Mouse (Mus musculus) limb, embryonic 15.5 days (tissue): ENCODE measurements around the gene Abca1. TPM values are rescaled to one million over a fixed set of nuclear protein-coding genes. Genes with fewer than 3 reads are reported as not detected.

Source experiments
- ATAC-seq: fragments of 200-750 bp; cut with Nextera tagmentation; 2 replicates; pipeline ENCODE4 v1.8.0; 2017; ENCODE audit warnings: low read depth, moderate TSS enrichment; ENCODE audit not compliant: insufficient number of reproducible peaks, low FRiP score, low TSS enrichment
- H3K27ac ChIP-seq: fragments of 300-500 bp; sonication (generic); 2 replicates; pipeline ENCODE4 v1.5.1; 2015; ENCODE audit warnings: moderate library complexity, mild to moderate bottlenecking, inconsistent platforms
- H3K27me3 ChIP-seq: fragments of 300-500 bp; sonication (generic); 2 replicates; pipeline ENCODE4 v1.6.1; 2015; ENCODE audit warnings: inconsistent platforms
- H3K36me3 ChIP-seq: fragments of 300-500 bp; sonication (generic); 2 replicates; pipeline ENCODE4 v1.6.1; 2015; ENCODE audit warnings: inconsistent platforms
- H3K4me1 ChIP-seq: fragments of 300-500 bp; sonication (generic); 2 replicates; pipeline ENCODE4 v1.6.1; 2015; ENCODE audit warnings: inconsistent platforms
- H3K4me2 ChIP-seq: fragments of 300-500 bp; sonication (generic); 2 replicates; pipeline ENCODE4 v1.6.1; 2015; ENCODE audit warnings: mild to moderate bottlenecking, inconsistent platforms
- H3K4me3 ChIP-seq: fragments of 300-500 bp; sonication (generic); 2 replicates; pipeline ENCODE4 v1.5.1; 2015; ENCODE audit warnings: mild to moderate bottlenecking, inconsistent platforms
- H3K9ac ChIP-seq: fragments of 300-500 bp; sonication (generic); 2 replicates; pipeline ENCODE4 v1.6.1; 2015; ENCODE audit warnings: inconsistent platforms
- H3K9me3 ChIP-seq: fragments of 300-500 bp; sonication (generic); 2 replicates; pipeline ENCODE4 v1.6.1; 2016; ENCODE audit warnings: inconsistent platforms
- WGBS: fragments of 180-500 bp; shearing (Covaris S2); methylation state at CpG from one replicate; pipeline ENCODE4 v1.1.7; 2015; 5-methylcytosine and 5-hydroxymethylcytosine counted together
- polyA plus RNA-seq: library from polyadenylated mRNA; unstranded; fragments of >200 nt; fragmentation: Nextera tagmentation; extraction: Ambion mirVana; gene quantifications from 2 replicates; pipeline ENCODE4 v1.2.1, GENCODE M21; 2015

Gene Abca1
- 6.7 and 8.3 TPM in 2 replicates for polyA plus RNA-seq

DNA sequence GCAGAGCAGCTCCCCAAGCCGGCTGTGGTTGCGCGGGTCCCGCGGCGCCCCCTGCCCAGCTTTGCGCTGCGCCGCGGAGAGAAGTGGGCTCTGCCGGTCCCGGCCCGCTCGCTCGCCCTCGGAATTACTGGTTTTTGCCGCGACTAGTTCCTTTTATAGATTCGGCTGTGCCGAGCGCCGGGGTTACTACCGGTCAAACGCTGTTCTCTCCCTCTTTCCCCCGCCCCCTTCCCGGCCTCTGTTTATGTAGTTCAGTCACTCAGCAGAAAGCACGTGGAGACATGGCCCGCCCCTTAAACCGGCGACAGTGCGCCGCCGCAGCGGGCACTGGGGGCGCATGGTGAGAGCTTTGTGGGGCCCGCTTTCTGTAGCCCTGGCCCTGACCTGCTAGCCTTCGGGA lies at the start of gene Abca1:
Gene Abca1 (minus strand): TSS at position 129 of the 400 bp plus-strand sequence.
- H3K9ac ChIP-seq: peak within 1 kb of the TSS; percentile 48

DNA sequence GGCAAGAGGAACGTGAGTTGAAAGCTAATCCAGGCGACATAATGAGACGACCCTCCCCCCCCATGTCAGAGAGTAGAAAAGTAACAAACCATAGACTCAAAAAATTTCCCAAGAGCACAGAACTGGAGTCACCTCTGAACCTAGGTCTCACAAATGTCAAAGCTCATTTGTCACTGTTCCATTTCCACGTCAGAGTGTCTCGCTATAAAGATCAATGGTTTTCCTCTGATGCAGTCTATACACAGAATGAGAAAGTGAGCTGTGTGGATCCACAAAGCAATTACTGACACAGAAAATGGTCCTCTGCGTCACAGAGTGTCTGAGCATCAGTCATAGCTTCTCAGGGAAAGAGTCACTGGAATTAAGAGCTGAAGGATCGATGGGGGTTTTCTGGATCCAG lies 44.8 kb upstream of the Abca1 start:
- Histone ChIP-seq H3K27me3 (no peaks in the 10 kb centered on the region), H3K4me3 (no peak overlapping the region), H3K27ac (no peak overlapping the region), H3K36me3 (no peaks in the 10 kb centered on the region), H3K9me3 (no peaks in the 10 kb centered on the region), H3K4me2 (no peak overlapping the region), H3K9ac (no peak overlapping the region), H3K4me1 (no peaks in the 10 kb centered on the region)
- WGBS: 66% methylated on average over 7 of the region's 7 CpGs
- no peak for ATAC-seq

More for the DNA sequence above, at the start of gene Abca1:
- under 1% methylated on average over 36 of the region's 37 CpGs for WGBS
- Histone ChIP-seq H3K27me3 (no peaks in the 10 kb centered on the region), H3K36me3 (no peaks in the 10 kb centered on the region), H3K4me2 (peak within 1 kb of the TSS; percentile 81), H3K4me1 (peaks cover 16% of the 10 kb centered on the region), H3K9me3 (no peaks in the 10 kb centered on the region), H3K27ac (peak within 1 kb of the TSS; percentile 87), H3K4me3 (peak within 1 kb of the TSS; percentile 75)
- ATAC-seq: peak; percentile 93

DNA sequence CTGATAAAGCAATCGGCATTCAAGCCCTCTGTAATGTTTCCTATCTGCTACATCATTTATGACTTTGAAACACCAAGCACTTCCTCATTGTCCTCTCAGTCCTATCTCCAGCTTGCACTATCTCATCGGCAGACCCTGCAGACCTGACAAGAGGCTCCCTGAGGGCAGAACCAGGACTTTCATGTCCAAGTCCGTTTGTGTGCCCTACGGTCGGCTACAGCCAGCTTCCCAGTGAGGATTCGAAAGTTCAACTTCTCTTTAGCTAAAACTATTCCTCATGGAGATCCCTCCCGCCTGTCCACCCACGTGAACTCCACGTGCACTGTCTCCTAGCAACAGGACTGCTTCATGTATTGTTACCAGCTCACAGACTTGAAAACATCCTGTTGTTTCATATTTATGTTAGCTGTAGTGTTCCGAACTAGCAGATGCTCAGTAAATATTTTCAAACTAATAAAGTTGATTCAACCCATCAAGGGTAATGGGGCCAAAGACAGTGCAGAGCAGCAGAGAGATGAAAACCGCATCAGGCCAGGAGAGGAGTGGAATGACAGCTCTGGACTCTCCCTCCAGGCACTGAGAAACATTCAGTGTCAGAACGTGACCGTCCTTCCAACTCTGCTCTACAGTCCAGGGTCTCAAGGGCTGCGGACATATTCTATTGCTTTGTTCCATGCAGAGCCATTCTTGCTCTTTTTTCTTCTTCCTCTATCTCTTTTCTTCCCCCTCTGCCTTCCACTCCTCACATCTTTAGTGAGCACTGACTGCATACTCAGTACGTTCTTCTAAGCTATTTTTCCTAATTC lies 44.1 kb upstream of the Abca1 start:
- Histone ChIP-seq H3K9me3 (no peaks in the 10 kb centered on the region), H3K27me3 (no peaks in the 10 kb centered on the region), H3K4me1 (no peaks in the 10 kb centered on the region), H3K36me3 (no peaks in the 10 kb centered on the region), H3K4me2 (no peak overlapping the region), H3K9ac (no peak overlapping the region), H3K27ac (no peak overlapping the region), H3K4me3 (no peak overlapping the region)
- no peak for ATAC-seq
- WGBS: 75% methylated on average over 15 of the region's 15 CpGs

DNA sequence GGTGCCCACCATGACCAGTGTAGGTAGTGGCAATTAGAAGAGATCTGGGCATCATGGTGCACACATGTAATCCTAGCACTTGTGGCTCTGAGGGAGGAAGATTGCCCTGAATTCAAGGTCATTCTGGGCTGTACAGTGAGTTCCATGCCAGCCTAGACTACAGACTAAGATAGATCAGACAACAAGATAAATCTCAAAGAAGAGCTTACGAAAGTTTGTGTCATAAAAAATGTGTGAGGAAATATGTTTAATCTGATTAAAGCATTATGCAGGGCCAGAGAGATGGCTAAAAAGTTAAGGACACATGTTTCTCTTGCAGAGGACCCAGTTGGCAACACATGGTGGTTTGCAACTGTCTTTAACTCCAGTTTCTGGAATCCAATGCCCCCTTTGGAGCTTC lies 40.6 kb upstream of the Abca1 start:
- ATAC-seq: no peak
- Histone ChIP-seq H3K4me1 (peaks cover 10% of the 10 kb centered on the region), H3K9ac (no peak overlapping the region), H3K9me3 (no peaks in the 10 kb centered on the region), H3K27ac (no peak overlapping the region), H3K36me3 (no peaks in the 10 kb centered on the region), H3K27me3 (no peaks in the 10 kb centered on the region), H3K4me3 (no peak overlapping the region), H3K4me2 (no peak overlapping the region)
- 92% methylated on average over 1 of the region's 1 CpGs for WGBS

DNA sequence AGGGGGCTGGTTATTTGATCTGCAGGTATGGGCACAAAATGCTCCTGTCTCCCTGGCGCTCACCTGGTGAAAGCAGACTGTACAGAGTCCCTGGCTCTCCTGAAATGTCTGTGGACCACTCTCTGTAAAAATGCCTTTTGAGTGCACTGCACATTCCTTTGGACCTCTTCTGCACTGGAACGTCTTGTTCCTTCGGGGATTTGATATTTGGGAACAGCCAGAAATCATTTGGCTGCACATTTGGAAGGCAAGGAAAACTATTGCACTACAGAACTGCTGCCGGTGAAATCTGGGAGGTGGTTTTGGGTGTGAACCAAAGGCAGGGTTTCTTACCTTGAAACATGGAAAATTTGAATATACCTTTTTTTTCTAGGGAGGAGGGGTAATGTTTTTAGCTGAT lies 38.1 kb upstream of the Abca1 start:
- no peak overlapping the region for H3K9ac ChIP-seq
- 62% methylated on average over 4 of the region's 4 CpGs for WGBS
- H3K27me3 ChIP-seq: no peaks in the 10 kb centered on the region
- no peak for ATAC-seq
- H3K9me3 ChIP-seq: no peaks in the 10 kb centered on the region
- no peak overlapping the region for H3K4me2 ChIP-seq
- no peak overlapping the region for H3K4me3 ChIP-seq
- H3K27ac ChIP-seq: no peak overlapping the region
- H3K36me3 ChIP-seq: no peaks in the 10 kb centered on the region
- peaks cover 10% of the 10 kb centered on the region for H3K4me1 ChIP-seq

DNA sequence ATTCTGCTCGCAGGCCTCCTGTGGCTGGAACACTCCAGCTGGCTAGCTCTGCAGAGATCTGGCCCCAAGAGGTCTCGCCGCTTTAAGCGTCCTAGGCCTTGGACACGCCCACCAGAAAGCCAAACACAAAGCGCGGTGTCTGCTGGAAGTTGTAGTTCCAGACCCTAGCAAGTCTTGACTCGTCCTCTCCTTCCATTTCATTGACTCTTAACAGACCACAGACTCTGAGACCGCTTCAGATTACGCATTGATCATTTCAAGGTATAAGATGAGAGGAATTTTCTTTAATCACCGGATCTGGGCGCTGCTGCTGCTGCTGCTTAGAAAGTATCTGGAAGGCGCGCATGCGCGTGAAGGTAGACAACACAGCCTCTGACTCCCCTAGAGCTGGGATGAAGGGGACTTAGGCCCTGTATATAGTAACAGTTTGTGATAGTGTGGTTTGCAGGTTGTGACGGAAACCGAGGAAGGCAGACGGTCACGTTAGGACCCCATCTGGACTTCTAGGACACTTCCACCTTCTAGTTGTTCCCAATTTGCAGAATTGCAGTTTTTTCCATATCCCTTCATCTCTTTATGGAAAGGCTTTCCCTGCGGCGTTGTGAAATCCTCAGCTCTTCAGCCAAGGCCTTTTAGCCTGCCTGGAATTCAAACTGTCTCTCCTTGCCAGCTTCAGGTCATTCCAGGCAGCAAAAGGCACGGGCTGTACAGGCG lies 36.5 kb upstream of the Abca1 start:
- 14% methylated on average over 24 of the region's 24 CpGs for WGBS
- Histone ChIP-seq H3K4me1 (peaks cover 10% of the 10 kb centered on the region), H3K27ac (peak overlapping the region; percentile 59), H3K27me3 (no peaks in the 10 kb centered on the region), H3K36me3 (no peaks in the 10 kb centered on the region), H3K4me2 (peak overlapping the region; percentile 42), H3K9ac (0 out of 2 replicates have a peak overlapping the region, but pooled peaks have one; percentile 11), H3K9me3 (no peaks in the 10 kb centered on the region), H3K4me3 (peak overlapping the region; percentile 45)
- ATAC-seq: peak; percentile 90

DNA sequence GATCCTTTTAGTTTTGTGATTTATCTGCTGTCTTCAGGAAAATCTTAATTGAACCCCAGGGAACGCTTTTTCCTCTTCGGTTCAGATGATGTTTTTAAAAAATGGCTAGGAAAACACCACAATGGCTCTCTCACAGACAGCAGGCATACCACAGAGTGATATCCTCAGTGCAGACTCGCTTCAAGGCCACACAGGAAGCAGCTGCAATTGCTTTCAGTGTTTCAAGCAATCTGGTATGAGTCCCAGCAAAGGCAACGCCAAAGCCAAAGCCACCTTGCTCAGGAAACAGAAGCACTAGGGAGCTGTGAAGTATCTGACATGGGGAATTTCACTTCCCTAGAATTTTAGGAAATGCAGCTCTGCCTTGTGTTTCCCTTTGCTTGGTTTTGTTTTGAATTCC lies 27.4 kb upstream of the Abca1 start:
- no peaks in the 10 kb centered on the region for H3K27me3 ChIP-seq
- no peaks in the 10 kb centered on the region for H3K9me3 ChIP-seq
- H3K4me3 ChIP-seq: no peak overlapping the region
- H3K36me3 ChIP-seq: no peaks in the 10 kb centered on the region
- peak overlapping the region; percentile 3; the same call in 1 of the 2 replicates for H3K27ac ChIP-seq
- 0 out of 2 replicates have a peak, but pooled peaks cover 4% of the 10 kb centered on the region for H3K4me1 ChIP-seq
- WGBS: 39% methylated on average over 4 of the region's 4 CpGs
- no peak overlapping the region for H3K4me2 ChIP-seq
- ATAC-seq: no peak
- H3K9ac ChIP-seq: no peak overlapping the region

DNA sequence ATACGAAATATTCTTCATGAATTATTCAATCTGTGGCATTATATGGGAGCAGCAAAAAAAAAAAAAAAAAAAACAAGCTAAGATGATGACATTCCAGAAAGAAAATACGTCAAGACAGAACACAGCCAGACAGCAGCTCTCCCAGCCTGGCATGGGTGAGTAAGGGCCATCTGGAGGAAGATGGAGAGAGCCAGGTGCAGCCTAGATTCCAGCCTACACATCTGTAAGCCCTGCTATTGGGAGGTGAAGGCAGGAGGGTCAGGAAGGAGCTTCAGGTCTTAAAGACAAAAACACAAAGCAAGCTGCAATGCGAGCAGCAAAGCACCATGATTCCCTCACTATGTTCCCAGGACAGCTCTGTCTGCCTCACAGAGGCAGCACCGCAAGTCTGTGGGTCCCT lies 26.9 kb upstream of the Abca1 start:
- H3K9ac ChIP-seq: no peak overlapping the region
- no peaks in the 10 kb centered on the region for H3K9me3 ChIP-seq
- H3K4me1 ChIP-seq: 0 out of 2 replicates have a peak, but pooled peaks cover 4% of the 10 kb centered on the region
- H3K27me3 ChIP-seq: no peaks in the 10 kb centered on the region
- WGBS: 57% methylated on average over 4 of the region's 4 CpGs
- H3K27ac ChIP-seq: peak overlapping the region; percentile 3; the same call in 1 of the 2 replicates
- H3K4me3 ChIP-seq: no peak overlapping the region
- H3K4me2 ChIP-seq: no peak overlapping the region
- ATAC-seq: no peak
- no peaks in the 10 kb centered on the region for H3K36me3 ChIP-seq

DNA sequence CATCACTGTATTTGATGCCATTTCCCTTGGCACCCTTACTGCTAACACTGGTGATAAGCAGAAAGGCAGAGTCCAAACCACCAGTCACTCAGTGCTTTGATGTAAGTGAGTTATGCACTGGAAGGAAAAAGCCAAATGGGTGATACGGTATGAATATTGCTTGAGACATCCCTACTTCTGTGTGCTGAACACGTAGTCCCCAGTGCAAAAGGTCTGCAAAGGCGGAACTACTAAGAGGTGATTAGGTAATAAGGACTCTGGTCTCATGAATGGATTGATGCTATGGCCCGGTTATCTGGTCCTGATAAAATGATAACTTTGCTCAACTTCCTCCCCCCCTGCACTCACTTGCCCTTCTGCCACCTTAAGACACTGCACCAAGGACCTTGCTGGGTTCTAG lies 26.4 kb upstream of the Abca1 start:
- H3K9ac ChIP-seq: no peak overlapping the region
- H3K36me3 ChIP-seq: no peaks in the 10 kb centered on the region
- no peak overlapping the region for H3K27ac ChIP-seq
- H3K4me3 ChIP-seq: no peak overlapping the region
- ATAC-seq: no peak
- 89% methylated on average over 4 of the region's 4 CpGs for WGBS
- no peaks in the 10 kb centered on the region for H3K9me3 ChIP-seq
- 0 out of 2 replicates have a peak, but pooled peaks cover 4% of the 10 kb centered on the region for H3K4me1 ChIP-seq
- H3K27me3 ChIP-seq: no peaks in the 10 kb centered on the region
- no peak overlapping the region for H3K4me2 ChIP-seq

DNA sequence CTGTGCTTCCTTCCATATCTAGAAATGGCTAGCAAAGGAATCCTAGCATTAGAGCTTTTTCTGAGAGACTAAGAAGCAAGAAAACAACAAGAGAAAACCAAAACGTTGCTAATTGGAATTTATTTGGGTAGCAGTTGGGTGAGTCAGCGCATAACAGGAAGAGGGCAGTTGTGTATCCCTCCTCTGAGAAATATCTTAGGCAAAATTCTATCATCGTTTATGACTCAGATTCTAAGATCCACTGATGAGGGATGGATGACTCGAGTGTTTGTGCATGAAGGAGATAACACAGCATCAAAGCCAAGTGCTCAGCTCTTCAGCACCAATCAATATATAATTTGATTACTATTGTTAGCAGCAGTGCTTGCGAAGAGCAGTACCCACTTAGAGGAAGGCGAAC lies 21.8 kb upstream of the Abca1 start:
- no peak overlapping the region for H3K4me2 ChIP-seq
- 79% methylated on average over 6 of the region's 6 CpGs for WGBS
- H3K4me3 ChIP-seq: no peak overlapping the region
- no peak for ATAC-seq
- no peaks in the 10 kb centered on the region for H3K9me3 ChIP-seq
- no peaks in the 10 kb centered on the region for H3K27me3 ChIP-seq
- no peaks in the 10 kb centered on the region for H3K36me3 ChIP-seq
- H3K4me1 ChIP-seq: peaks cover 24% of the 10 kb centered on the region
- H3K27ac ChIP-seq: no peak overlapping the region
- H3K9ac ChIP-seq: no peak overlapping the region

DNA sequence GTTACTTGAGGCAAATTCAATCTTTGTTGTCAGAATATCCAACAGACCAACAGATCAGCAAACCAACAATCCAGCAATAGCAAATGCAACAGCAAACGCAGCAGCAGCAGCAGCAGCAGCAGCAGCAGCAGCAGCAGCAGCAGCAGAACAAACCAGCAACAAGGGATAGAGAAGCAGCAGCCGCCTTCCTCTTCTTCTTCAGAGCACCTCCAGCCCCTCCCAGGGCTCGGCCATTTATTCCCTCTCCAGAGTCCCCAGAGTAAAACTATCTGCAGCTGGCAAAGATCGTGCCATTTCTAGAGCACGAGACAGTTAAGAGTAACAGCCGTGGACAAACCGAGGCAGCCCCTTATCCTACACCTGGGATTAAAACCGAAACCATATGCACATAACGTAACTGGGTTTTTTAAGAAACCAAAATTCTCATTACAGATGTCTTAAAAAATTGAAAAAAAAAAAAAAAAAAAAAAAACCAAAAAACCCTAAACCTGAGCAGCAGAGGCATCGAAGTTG lies 19.7 kb upstream of the Abca1 start:
- Histone ChIP-seq H3K4me3 (no peak overlapping the region), H3K27ac (no peak overlapping the region), H3K9me3 (no peaks in the 10 kb centered on the region), H3K9ac (no peak overlapping the region), H3K4me2 (no peak overlapping the region), H3K36me3 (no peaks in the 10 kb centered on the region), H3K27me3 (no peaks in the 10 kb centered on the region), H3K4me1 (peaks cover 24% of the 10 kb centered on the region)
- 38% methylated on average over 10 of the region's 10 CpGs for WGBS
- no peak for ATAC-seq

DNA sequence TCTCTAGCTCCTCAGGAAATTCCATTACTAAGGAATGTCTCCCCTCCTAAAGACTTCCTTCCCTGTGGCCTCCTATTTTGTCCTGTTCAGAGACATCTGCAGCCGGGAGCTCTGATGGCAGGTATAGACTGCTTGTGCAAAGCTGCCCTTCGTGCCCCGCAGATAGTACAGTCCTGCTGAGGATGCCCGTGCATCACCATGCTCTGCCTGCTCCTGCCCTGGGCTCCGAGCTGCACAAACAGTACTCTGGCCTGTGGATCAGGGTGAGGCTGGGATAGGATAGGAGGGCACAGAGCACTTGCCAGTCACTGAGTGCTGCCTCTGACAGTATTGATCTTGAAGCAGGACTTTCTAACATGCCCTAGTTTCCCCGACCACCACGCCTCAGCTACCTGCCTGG lies 18.8 kb upstream of the Abca1 start:
- Histone ChIP-seq H3K9me3 (no peaks in the 10 kb centered on the region), H3K4me3 (no peak overlapping the region), H3K9ac (no peak overlapping the region), H3K4me1 (peaks cover 24% of the 10 kb centered on the region), H3K36me3 (no peaks in the 10 kb centered on the region), H3K27me3 (no peaks in the 10 kb centered on the region), H3K27ac (no peak overlapping the region), H3K4me2 (no peak overlapping the region)
- ATAC-seq: no peak
- 78% methylated on average over 7 of the region's 7 CpGs for WGBS
